Mouse (Mus musculus) E14TG2a.4 (cell line): ENCODE results near the gene Arhgef7.

ENCODE experiments used
- CTCF ChIP-seq: conservative IDR thresholded peaks from 2 replicates; pipeline ENCODE4 v1.5.1; 2014; ENCODE audit warnings: low read length
- NANOG ChIP-seq: IDR thresholded peaks from 2 replicates; pipeline ENCODE4 v1.6.1; 2014; ENCODE audit warnings: borderline replicate concordance, low read length, mixed read lengths
- POU5F1 ChIP-seq: IDR thresholded peaks from 2 replicates; pipeline ENCODE4 v1.6.1; 2014; ENCODE audit warnings: low read length, borderline replicate concordance

DNA sequence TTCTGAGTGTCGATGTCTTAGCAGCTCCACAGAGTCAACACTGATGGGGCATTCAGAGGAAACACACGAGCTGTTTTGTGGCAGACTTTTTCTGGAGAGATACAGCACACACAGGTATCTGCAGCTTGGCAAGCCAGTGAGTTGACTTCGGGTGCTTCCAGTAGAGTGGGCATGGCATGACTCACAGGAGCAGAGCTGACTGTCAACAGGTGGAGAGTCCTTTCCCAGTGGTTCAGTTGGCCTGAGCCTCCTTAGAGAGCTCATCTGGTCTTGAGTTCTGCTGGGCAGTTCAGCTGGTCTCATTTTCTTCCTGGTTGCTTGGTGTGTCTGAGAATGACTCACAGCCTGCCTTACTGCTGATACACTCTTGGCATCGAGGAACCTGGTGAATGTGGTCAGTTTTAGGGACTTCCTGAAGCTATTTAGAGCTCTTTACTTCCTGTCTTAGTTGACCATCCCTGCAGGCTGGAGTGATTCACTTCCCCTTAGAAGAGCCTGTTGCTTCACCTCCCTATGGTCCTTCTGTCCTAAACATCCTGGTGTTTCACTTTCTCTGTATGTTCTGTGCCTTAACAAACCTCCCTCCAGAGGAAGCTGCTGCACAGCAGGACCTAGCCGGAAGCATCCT lies 39.8 kb downstream of the Arhgef7 start:
- no peak for TF ChIP-seq CTCF
- TF ChIP-seq NANOG = no peak
- TF ChIP-seq POU5F1 = no peak
